Mouse (Mus musculus) spleen, adult 2 months (tissue): ENCODE results near the gene Eftud2.

ENCODE experiments used
- CTCF ChIP-seq: fragments of 200-500 bp; IDR thresholded peaks from 2 replicates; pipeline ENCODE4 v1.5.1; 2011; ENCODE audit warnings: mild to moderate bottlenecking, inconsistent platforms; ENCODE audit not compliant: insufficient read depth, insufficient read length, insufficient replicate concordance; ENCODE audit errors: extremely low read depth
- POLR2A ChIP-seq: fragments of 200-500 bp; IDR thresholded peaks from 2 replicates; pipeline ENCODE4 v1.6.1; 2011; ENCODE audit warnings: low read depth, low read length, inconsistent platforms

GRCm38 (mm10) chr11:102880585-102881313, at the start of gene Eftud2, which contains the start of gene Ccdc103:
- TF ChIP-seq CTCF, result no peak
- TF ChIP-seq POLR2A, result peak; percentile 69
